In the genomic region with DNA sequence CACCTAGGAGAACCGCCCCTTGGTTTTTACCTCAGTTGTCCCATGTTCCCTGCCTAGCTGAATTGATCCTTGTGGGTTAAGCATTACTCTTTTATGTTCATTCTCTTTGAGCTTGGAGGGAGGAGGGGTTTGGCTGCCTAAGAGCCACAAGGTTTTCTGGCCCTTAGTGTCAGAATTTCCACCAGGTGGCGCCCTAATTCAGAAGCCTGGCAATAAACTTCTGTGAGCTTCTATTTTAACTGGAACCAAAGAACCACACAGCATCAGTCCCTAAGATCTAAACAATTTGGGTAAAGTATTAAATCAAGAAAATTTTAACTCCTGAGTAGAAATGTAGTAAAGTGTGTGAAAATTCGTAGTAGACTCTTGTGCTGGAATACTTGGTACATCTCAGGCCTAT, we compare ENCODE assay signal across 8 mouse cellular contexts.
DNase-seq lines count a peak whose midpoint lies in the region; ATAC-seq and TF ChIP-seq lines count a peak whose summit lies in the region.

No protein-coding gene starts in this region.

- no peak overlapping the region for H3K27ac ChIP-seq in hindbrain, embryonic 10.5 days
- no peak overlapping the region for H3K27ac ChIP-seq in hindbrain, embryonic 16.5 days (ENCODE audit: low read depth, low read length)
- H3K27ac ChIP-seq in bone marrow, adult 2 months (ENCODE audit: control insufficient read depth, insufficient read depth, low read depth, low read length, poor library complexity), result no peak overlapping the region
- H3K27ac ChIP-seq in embryonic fibroblast, embryonic 13.5 days (ENCODE audit: insufficient read depth, low read length), result peak overlapping the region; percentile 99
- H3K27ac ChIP-seq in hindbrain, postnatal 0 days, result no peak overlapping the region
- no peak overlapping the region; the same call in 1 of the 2 replicates for H3K27ac ChIP-seq in left cerebral cortex, adult 2 months

- no peak overlapping the region for H3K4me3 ChIP-seq in hindbrain, embryonic 10.5 days
- no peak overlapping the region for H3K4me3 ChIP-seq in hindbrain, embryonic 16.5 days (ENCODE audit: low read length)
- no peak overlapping the region for H3K4me3 ChIP-seq in bone marrow, adult 2 months (replicated peaks; ENCODE audit: control insufficient read depth, low read depth, low read length)
- H3K4me3 ChIP-seq in embryonic fibroblast, embryonic 13.5 days (ENCODE audit: insufficient read depth, low read length), result no peak overlapping the region
- H3K4me3 ChIP-seq in hindbrain, postnatal 0 days (ENCODE audit: low read length), result no peak overlapping the region
- no peak overlapping the region for H3K4me3 ChIP-seq in left cerebral cortex, adult 2 months

- no peaks in the 10 kb centered on the region for H3K9me3 ChIP-seq in hindbrain, embryonic 10.5 days
- no peaks in the 10 kb centered on the region for H3K9me3 ChIP-seq in hindbrain, embryonic 16.5 days (ENCODE audit: control insufficient read depth, low read length)
- no peaks in the 10 kb centered on the region for H3K9me3 ChIP-seq in hindbrain, postnatal 0 days (ENCODE audit: low read length)

- WGBS in hindbrain, embryonic 10.5 days, result 24% methylated on average over 3 of the region's 3 CpGs
- WGBS in hindbrain, embryonic 16.5 days, result 32% methylated on average over 3 of the region's 3 CpGs
- WGBS in bone marrow, adult 2 months, result 36% methylated on average over 3 of the region's 3 CpGs
- 25% methylated on average over 3 of the region's 3 CpGs for WGBS in hindbrain, postnatal 0 days

- H3K4me2 ChIP-seq in hindbrain, embryonic 16.5 days (ENCODE audit: low read length), result no peak overlapping the region
- H3K4me2 ChIP-seq in hindbrain, postnatal 0 days (ENCODE audit: low read depth, low read length), result no peak overlapping the region

- H3K36me3 ChIP-seq in hindbrain, embryonic 10.5 days, result no peaks in the 10 kb centered on the region
- no peaks in the 10 kb centered on the region for H3K36me3 ChIP-seq in hindbrain, embryonic 16.5 days (ENCODE audit: control insufficient read depth, insufficient read depth, low read length)
- H3K36me3 ChIP-seq in hindbrain, postnatal 0 days (ENCODE audit: insufficient read depth, low read length), result no peaks in the 10 kb centered on the region

- no peak for TF ChIP-seq POLR2A in bone marrow, adult 2 months (IDR thresholded peaks at IDR 0.05; ENCODE audit: borderline replicate concordance, control insufficient read depth, low read depth, low read length)
- TF ChIP-seq POLR2A in embryonic fibroblast, embryonic 13.5 days (IDR thresholded peaks at IDR 0.05; ENCODE audit: low read depth, low read length), result no peak

- DNase-seq in hindbrain, embryonic 10.5 days (ENCODE audit: low spot score), result peak; percentile 56
- peak; percentile 83 for DNase-seq in hindbrain, postnatal 0 days (ENCODE audit: low spot score)
- peak; percentile 60 to 77 for DNase-seq in left cerebral cortex, adult 2 months (ENCODE audit: extremely low spot score in 1 of 2, low spot score in 2 of 2)
- DNase-seq in spleen, postnatal 10 days (ENCODE audit: low spot score in 2 of 2), result peak; percentile 65 to 87

- no peak overlapping the region for H3K9ac ChIP-seq in hindbrain, embryonic 16.5 days (ENCODE audit: low read depth, low read length)
- H3K9ac ChIP-seq in hindbrain, postnatal 0 days (replicated peaks; ENCODE audit: low read length), result no peak overlapping the region

- peak; percentile 36; the same call in 1 of the 2 replicates for TF ChIP-seq CTCF in bone marrow, adult 2 months (IDR thresholded peaks at IDR 0.05; ENCODE audit: control insufficient read depth, insufficient read depth, low read length)
- TF ChIP-seq CTCF in embryonic fibroblast, embryonic 13.5 days (IDR thresholded peaks at IDR 0.05; ENCODE audit: borderline replicate concordance, insufficient read depth, low read length), result no peak
- peak; percentile 72 for TF ChIP-seq CTCF in hindbrain, postnatal 0 days (IDR thresholded peaks at IDR 0.05; ENCODE audit: low read depth)
- TF ChIP-seq CTCF in left cerebral cortex, adult 2 months (IDR thresholded peaks at IDR 0.05), result peak; percentile 88

- ATAC-seq in hindbrain, embryonic 16.5 days, result no peak
- no peak for ATAC-seq in hindbrain, postnatal 0 days
- ATAC-seq in megakaryocyte, adult 5-6 weeks (ENCODE audit: poor library complexity, severe bottlenecking), result peak; percentile 78

- H3K4me1 ChIP-seq in hindbrain, embryonic 10.5 days (replicated peaks), result peaks cover 28% of the 10 kb centered on the region
- peaks cover 9% of the 10 kb centered on the region for H3K4me1 ChIP-seq in hindbrain, embryonic 16.5 days (ENCODE audit: control insufficient read depth, insufficient read depth, low read depth, low read length)
- H3K4me1 ChIP-seq in bone marrow, adult 2 months (ENCODE audit: control insufficient read depth, insufficient read depth, low read length), result no peaks in the 10 kb centered on the region; the same call in none of the 2 replicates
- H3K4me1 ChIP-seq in embryonic fibroblast, embryonic 13.5 days (ENCODE audit: control insufficient read depth, insufficient read depth, low read length), result peaks cover 19% of the 10 kb centered on the region
- 0 out of 2 replicates have a peak, but pooled peaks cover 6% of the 10 kb centered on the region for H3K4me1 ChIP-seq in hindbrain, postnatal 0 days (ENCODE audit: insufficient read depth, low read length)

- intact Hi-C loops in left cerebral cortex, adult 2 months (cut with DNase I), result loop anchor here (5.0 kb wide), 1 partner anchor 73 kb away; no protein-coding TSS in a partner anchor

- no peaks in the 10 kb centered on the region for H3K27me3 ChIP-seq in hindbrain, embryonic 10.5 days (ENCODE audit: insufficient read depth, poor library complexity, severe bottlenecking)
- H3K27me3 ChIP-seq in hindbrain, embryonic 16.5 days (replicated peaks; ENCODE audit: control insufficient read depth, insufficient read depth, low read length), result no peaks in the 10 kb centered on the region
- no peaks in the 10 kb centered on the region for H3K27me3 ChIP-seq in hindbrain, postnatal 0 days (ENCODE audit: insufficient read depth, low read length)
